Mouse (Mus musculus): ENCODE measurements around the gene Sectm1a. TPM values are rescaled to one million over a fixed set of nuclear protein-coding genes. Genes with fewer than 3 reads are reported as not detected.

The Sectm1a gene
- polyA plus RNA-seq, 1 experiment from 2014 or later: not detected

GRCm38 (mm10) chr11:121038366-121039240 is 42.4 kb downstream of the Sectm1a start:
- no peaks in the 10 kb centered on the region for H3K27me3 ChIP-seq (ENCODE audit: control insufficient read depth, insufficient read depth, low read length)
- H3K4me1 ChIP-seq (ENCODE audit: control insufficient read depth, insufficient read depth, low read length): no peaks in the 10 kb centered on the region
- WGBS: 86% methylated on average over 11 of the region's 11 CpGs
- no peak overlapping the region for H3K4me3 ChIP-seq (ENCODE audit: low read depth, low read length)
- H3K4me2 ChIP-seq (replicated peaks; ENCODE audit: low read depth, low read length): no peak overlapping the region
- ATAC-seq (ENCODE audit: insufficient number of reproducible peaks, insufficient read depth, low FRiP score, low read depth): no peak
- H3K9ac ChIP-seq (replicated peaks; ENCODE audit: low read depth, low read length): no peak overlapping the region
- no peaks in the 10 kb centered on the region for H3K9me3 ChIP-seq (ENCODE audit: control insufficient read depth, low read depth, low read length)
- no peak overlapping the region for H3K27ac ChIP-seq (ENCODE audit: low read length)
- H3K36me3 ChIP-seq (ENCODE audit: control insufficient read depth, insufficient read depth, low read length): no peaks in the 10 kb centered on the region

GRCm38 (mm10) chr11:121033118-121033517 is 47.9 kb downstream of the Sectm1a start:
- Histone ChIP-seq H3K9me3 (ENCODE audit: control insufficient read depth, low read depth, low read length) (no peaks in the 10 kb centered on the region), H3K4me3 (ENCODE audit: low read depth, low read length) (no peak overlapping the region), H3K36me3 (ENCODE audit: control insufficient read depth, insufficient read depth, low read length) (no peaks in the 10 kb centered on the region), H3K27ac (ENCODE audit: low read length) (no peak overlapping the region), H3K4me1 (ENCODE audit: control insufficient read depth, insufficient read depth, low read length) (no peaks in the 10 kb centered on the region), H3K27me3 (ENCODE audit: control insufficient read depth, insufficient read depth, low read length) (no peaks in the 10 kb centered on the region), H3K4me2 (replicated peaks; ENCODE audit: low read depth, low read length) (no peak overlapping the region), H3K9ac (replicated peaks; ENCODE audit: low read depth, low read length) (no peak overlapping the region)
- 77% methylated on average over 5 of the region's 5 CpGs for WGBS
- ATAC-seq (ENCODE audit: insufficient number of reproducible peaks, insufficient read depth, low FRiP score, low read depth): no peak

GRCm38 (mm10) chr11:121027259-121027658 is 53.8 kb downstream of the Sectm1a start:
- Histone ChIP-seq H3K9ac (replicated peaks; ENCODE audit: low read depth, low read length) (no peak overlapping the region), H3K4me3 (ENCODE audit: low read depth, low read length) (no peak overlapping the region), H3K4me1 (ENCODE audit: control insufficient read depth, insufficient read depth, low read length) (no peaks in the 10 kb centered on the region), H3K27ac (ENCODE audit: low read length) (no peak overlapping the region), H3K4me2 (replicated peaks; ENCODE audit: low read depth, low read length) (no peak overlapping the region), H3K9me3 (ENCODE audit: control insufficient read depth, low read depth, low read length) (no peaks in the 10 kb centered on the region), H3K27me3 (ENCODE audit: control insufficient read depth, insufficient read depth, low read length) (no peaks in the 10 kb centered on the region), H3K36me3 (ENCODE audit: control insufficient read depth, insufficient read depth, low read length) (no peaks in the 10 kb centered on the region)
- ATAC-seq (ENCODE audit: insufficient number of reproducible peaks, insufficient read depth, low FRiP score, low read depth): no peak
- 86% methylated on average over 7 of the region's 7 CpGs for WGBS

GRCm38 (mm10) chr11:121024163-121024562 is 56.9 kb downstream of the Sectm1a start:
- no peaks in the 10 kb centered on the region for H3K9me3 ChIP-seq (ENCODE audit: control insufficient read depth, low read depth, low read length)
- H3K27ac ChIP-seq (ENCODE audit: low read length): no peak overlapping the region
- 69% methylated on average over 6 of the region's 6 CpGs for WGBS
- H3K27me3 ChIP-seq (ENCODE audit: control insufficient read depth, insufficient read depth, low read length): no peaks in the 10 kb centered on the region
- no peak overlapping the region for H3K9ac ChIP-seq (replicated peaks; ENCODE audit: low read depth, low read length)
- ATAC-seq (ENCODE audit: insufficient number of reproducible peaks, insufficient read depth, low FRiP score, low read depth): no peak
- no peak overlapping the region for H3K4me2 ChIP-seq (replicated peaks; ENCODE audit: low read depth, low read length)
- no peak overlapping the region for H3K4me3 ChIP-seq (ENCODE audit: low read depth, low read length)
- no peaks in the 10 kb centered on the region for H3K36me3 ChIP-seq (ENCODE audit: control insufficient read depth, insufficient read depth, low read length)
- H3K4me1 ChIP-seq (ENCODE audit: control insufficient read depth, insufficient read depth, low read length): no peaks in the 10 kb centered on the region

- Histone ChIP-seq H3K27me3 (ENCODE audit: control insufficient read depth, insufficient read depth, low read length) (no peaks in the 10 kb centered on the region), H3K9ac (replicated peaks; ENCODE audit: low read depth, low read length) (no peak overlapping the region), H3K4me3 (ENCODE audit: low read depth, low read length) (no peak overlapping the region), H3K4me1 (ENCODE audit: control insufficient read depth, insufficient read depth, low read length) (no peaks in the 10 kb centered on the region), H3K9me3 (ENCODE audit: control insufficient read depth, low read depth, low read length) (no peaks in the 10 kb centered on the region), H3K4me2 (replicated peaks; ENCODE audit: low read depth, low read length) (no peak overlapping the region), H3K36me3 (ENCODE audit: control insufficient read depth, insufficient read depth, low read length) (no peaks in the 10 kb centered on the region), H3K27ac (ENCODE audit: low read length) (no peak overlapping the region)
- WGBS: 79% methylated on average over 5 of the region's 5 CpGs
- no peak for ATAC-seq (ENCODE audit: insufficient number of reproducible peaks, insufficient read depth, low FRiP score, low read depth)
These were observed 61.5 kb downstream of the Sectm1a start for GRCm38 (mm10) chr11:121019501-121019900.

- Histone ChIP-seq H3K9me3 (ENCODE audit: control insufficient read depth, low read depth, low read length) (no peaks in the 10 kb centered on the region), H3K27ac (ENCODE audit: low read length) (no peak overlapping the region), H3K27me3 (ENCODE audit: control insufficient read depth, insufficient read depth, low read length) (no peaks in the 10 kb centered on the region), H3K9ac (replicated peaks; ENCODE audit: low read depth, low read length) (no peak overlapping the region), H3K4me3 (ENCODE audit: low read depth, low read length) (no peak overlapping the region), H3K4me2 (replicated peaks; ENCODE audit: low read depth, low read length) (no peak overlapping the region), H3K36me3 (ENCODE audit: control insufficient read depth, insufficient read depth, low read length) (no peaks in the 10 kb centered on the region), H3K4me1 (ENCODE audit: control insufficient read depth, insufficient read depth, low read length) (no peaks in the 10 kb centered on the region)
- 41% methylated on average over 3 of the region's 3 CpGs for WGBS
- peak; percentile 82; the same call in 1 of the 2 replicates for ATAC-seq (ENCODE audit: insufficient number of reproducible peaks, insufficient read depth, low FRiP score, low read depth)
These were observed 63.3 kb downstream of the Sectm1a start for GRCm38 (mm10) chr11:121017703-121018102.

Other genes with a start within 250 kb of the Sectm1a start
- 5.6 and 6.5 TPM in 2 replicates for gene Ccdc57, start 148.3 kb downstream of the Sectm1a start, polyA plus RNA-seq (2014; fragmentation: Nextera tagmentation; extraction: Ambion mirVana)
- 24.1 and 32.9 TPM in 2 replicates for gene Slc16a3, start 132.7 kb downstream of the Sectm1a start, polyA plus RNA-seq (2014; fragmentation: Nextera tagmentation; extraction: Ambion mirVana)
- 70.4 and 70.6 TPM in 2 replicates for gene Csnk1d, start 89.9 kb downstream of the Sectm1a start, polyA plus RNA-seq (2014; fragmentation: Nextera tagmentation; extraction: Ambion mirVana)
- 1.5 and 2.1 TPM in 2 replicates for gene Cd7, start 41.8 kb downstream of the Sectm1a start, polyA plus RNA-seq (2014; fragmentation: Nextera tagmentation; extraction: Ambion mirVana)
- gene Sectm1b, start 17.7 kb downstream of the Sectm1a start, polyA plus RNA-seq (2014; fragmentation: Nextera tagmentation; extraction: Ambion mirVana): 0.32 and 1.1 TPM in 2 replicates
- gene Tex19.2, start 37.5 kb upstream of the Sectm1a start, polyA plus RNA-seq (2014; fragmentation: Nextera tagmentation; extraction: Ambion mirVana): not detected in 2 replicates
- not detected in 2 replicates for gene Tex19.1, start 64.9 kb upstream of the Sectm1a start, polyA plus RNA-seq (2014; fragmentation: Nextera tagmentation; extraction: Ambion mirVana)
- gene Uts2r, start 79.1 kb upstream of the Sectm1a start, polyA plus RNA-seq (2014; fragmentation: Nextera tagmentation; extraction: Ambion mirVana): not detected in 2 replicates
- 12.0 and 12.6 TPM in 2 replicates for gene Hexdc, start 123.2 kb upstream of the Sectm1a start, polyA plus RNA-seq (2014; fragmentation: Nextera tagmentation; extraction: Ambion mirVana)
- gene Ogfod3, start 123.5 kb upstream of the Sectm1a start, polyA plus RNA-seq (2014; fragmentation: Nextera tagmentation; extraction: Ambion mirVana): 28.0 and 34.7 TPM in 2 replicates
- 36.9 and 40.6 TPM in 2 replicates for gene Cybc1, start 148.1 kb upstream of the Sectm1a start, polyA plus RNA-seq (2014; fragmentation: Nextera tagmentation; extraction: Ambion mirVana)
- gene Narf, start 156.0 kb upstream of the Sectm1a start, polyA plus RNA-seq (2014; fragmentation: Nextera tagmentation; extraction: Ambion mirVana): 43.2 and 53.8 TPM in 2 replicates
- 9.6 and 11.6 TPM in 2 replicates for gene Foxk2, start 178.8 kb upstream of the Sectm1a start, polyA plus RNA-seq (2014; fragmentation: Nextera tagmentation; extraction: Ambion mirVana)

All from stomach, embryonic 14.5 days (tissue).